Comparison of ENCODE assay signal across 8 mouse cellular contexts in the genomic region with DNA sequence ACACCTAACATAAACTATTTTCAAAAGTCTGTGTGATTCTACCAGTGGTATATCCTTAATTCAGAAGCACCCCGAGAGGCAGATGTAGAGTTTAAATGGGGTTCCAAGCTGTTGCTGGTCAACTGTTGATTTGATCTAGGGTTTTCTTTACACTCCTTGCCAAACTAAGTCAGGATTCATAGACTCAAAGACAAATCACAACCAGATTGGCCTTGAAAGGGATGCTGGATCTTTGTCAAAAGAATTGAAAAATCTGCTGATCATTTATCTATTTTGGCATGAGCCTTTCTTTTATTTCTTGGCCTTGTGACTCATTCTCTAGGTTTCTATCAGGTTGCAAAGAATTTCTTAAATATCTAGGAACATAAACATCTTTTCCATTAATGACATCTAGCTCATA. TPM values are rescaled to one million over a fixed set of nuclear protein-coding genes. Genes with fewer than 3 reads are reported as not detected.
A peak's percentile ranks its signal among the peaks of the same experiment; 100 is the strongest.
DNase-seq lines count a peak whose midpoint lies in the region; ATAC-seq and TF ChIP-seq lines count a peak whose summit lies in the region.

No protein-coding gene starts in this region.

- H3K4me1 ChIP-seq in lung, embryonic 14.5 days (ENCODE audit: insufficient read depth) = peaks cover 6% of the 10 kb centered on the region
- H3K4me1 ChIP-seq in embryonic facial prominence, embryonic 12.5 days = peaks cover 10% of the 10 kb centered on the region; the same call in 1 of the 2 replicates
- H3K4me1 ChIP-seq in intestine, embryonic 15.5 days (replicated peaks) = peaks cover 7% of the 10 kb centered on the region; the same call in 1 of the 2 replicates
- peaks cover 19% of the 10 kb centered on the region for H3K4me1 ChIP-seq in neural tube, embryonic 13.5 days (replicated peaks)

- no peak for TF ChIP-seq CTCF in lung, embryonic 14.5 days (IDR thresholded peaks at IDR 0.05; ENCODE audit: low read depth)

- ATAC-seq in lung, embryonic 14.5 days (ENCODE audit: insufficient read depth) = no peak
- ATAC-seq in embryonic facial prominence, embryonic 12.5 days (ENCODE audit: insufficient number of reproducible peaks, insufficient read depth, low FRiP score, low TSS enrichment) = no peak
- no peak for ATAC-seq in intestine, embryonic 15.5 days
- ATAC-seq in neural tube, embryonic 13.5 days (ENCODE audit: low read depth) = no peak

- peak overlapping the region; percentile 87 for H3K9ac ChIP-seq in lung, embryonic 14.5 days
- H3K9ac ChIP-seq in embryonic facial prominence, embryonic 12.5 days = no peak overlapping the region; the same call in 1 of the 2 replicates
- H3K9ac ChIP-seq in intestine, embryonic 15.5 days = no peak overlapping the region
- H3K9ac ChIP-seq in neural tube, embryonic 13.5 days = no peak overlapping the region

- DNase-seq in lung, embryonic 14.5 days = no peak
- DNase-seq in lung, postnatal 14 days = no peak
- DNase-seq in gastrocnemius, adult 18-20 months (ENCODE audit: low spot score) = no peak
- DNase-seq in MN1 (ENCODE audit: low spot score) = no peak
- no peak for DNase-seq in T-cell, adult 2 months (ENCODE audit: low spot score)

- H3K36me3 ChIP-seq in lung, embryonic 14.5 days (ENCODE audit: insufficient read depth) = no peaks in the 10 kb centered on the region
- no peaks in the 10 kb centered on the region for H3K36me3 ChIP-seq in embryonic facial prominence, embryonic 12.5 days
- H3K36me3 ChIP-seq in intestine, embryonic 15.5 days = no peaks in the 10 kb centered on the region
- no peaks in the 10 kb centered on the region for H3K36me3 ChIP-seq in neural tube, embryonic 13.5 days

- no peaks in the 10 kb centered on the region for H3K27me3 ChIP-seq in lung, embryonic 14.5 days (ENCODE audit: insufficient read depth, low read length)
- H3K27me3 ChIP-seq in embryonic facial prominence, embryonic 12.5 days = no peaks in the 10 kb centered on the region
- no peaks in the 10 kb centered on the region for H3K27me3 ChIP-seq in intestine, embryonic 15.5 days (replicated peaks)
- peaks cover 4% of the 10 kb centered on the region; the same call in 1 of the 2 replicates for H3K27me3 ChIP-seq in neural tube, embryonic 13.5 days

- WGBS in lung, embryonic 14.5 days = 38% methylated on average over 1 of the region's 1 CpGs
- 36% methylated on average over 1 of the region's 1 CpGs for WGBS in embryonic facial prominence, embryonic 12.5 days
- 23% methylated on average over 1 of the region's 1 CpGs for WGBS in intestine, embryonic 15.5 days
- 30% methylated on average over 1 of the region's 1 CpGs for WGBS in neural tube, embryonic 13.5 days

- peak overlapping the region; percentile 62 for H3K4me2 ChIP-seq in lung, embryonic 14.5 days
- peak overlapping the region; percentile 83 for H3K4me2 ChIP-seq in embryonic facial prominence, embryonic 12.5 days (replicated peaks)
- H3K4me2 ChIP-seq in intestine, embryonic 15.5 days (replicated peaks) = peak overlapping the region; percentile 64
- peak overlapping the region; percentile 65 for H3K4me2 ChIP-seq in neural tube, embryonic 13.5 days

- H3K27ac ChIP-seq in lung, embryonic 14.5 days (ENCODE audit: low read depth) = no peak overlapping the region
- no peak overlapping the region for H3K27ac ChIP-seq in embryonic facial prominence, embryonic 12.5 days
- H3K27ac ChIP-seq in intestine, embryonic 15.5 days = no peak overlapping the region
- no peak overlapping the region for H3K27ac ChIP-seq in neural tube, embryonic 13.5 days (replicated peaks)

- H3K9me3 ChIP-seq in lung, embryonic 14.5 days (ENCODE audit: low read depth, low read length) = no peaks in the 10 kb centered on the region
- H3K9me3 ChIP-seq in embryonic facial prominence, embryonic 12.5 days = no peaks in the 10 kb centered on the region
- H3K9me3 ChIP-seq in intestine, embryonic 15.5 days = no peaks in the 10 kb centered on the region
- H3K9me3 ChIP-seq in neural tube, embryonic 13.5 days = no peaks in the 10 kb centered on the region

- peak overlapping the region; percentile 76 for H3K4me3 ChIP-seq in lung, embryonic 14.5 days (ENCODE audit: low read depth, low read length)
- H3K4me3 ChIP-seq in embryonic facial prominence, embryonic 12.5 days = peak overlapping the region; percentile 79
- peak overlapping the region; percentile 87 for H3K4me3 ChIP-seq in intestine, embryonic 15.5 days (replicated peaks)
- H3K4me3 ChIP-seq in neural tube, embryonic 13.5 days = peak overlapping the region; percentile 65

RNA-seq across cellular contexts. Expression of a gene that starts 7.9 kb away (rescaled TPM):
- polyA plus RNA-seq in lung, embryonic 14.5 days (2014; fragmentation: Nextera tagmentation; extraction: Ambion mirVana) = 40.8 and 42.7 TPM in 2 replicates
- polyA plus RNA-seq in embryonic facial prominence, embryonic 12.5 days (2016; fragmentation: Nextera tagmentation; extraction: Ambion mirVana) = 17.5 and 22.4 TPM in 2 replicates
- polyA plus RNA-seq in intestine, embryonic 15.5 days (2015; fragmentation: Nextera tagmentation; extraction: Ambion mirVana) = 23.7 and 27.0 TPM in 2 replicates
- 8.6 and 8.7 TPM in 2 replicates for polyA plus RNA-seq in neural tube, embryonic 13.5 days (2015; fragmentation: Nextera tagmentation; extraction: Ambion mirVana)
- total RNA-seq in gastrocnemius, adult 18-20 months (2021) = 10 to 100 TPM; 66.2 to 76.8 TPM
